Mouse (Mus musculus): ENCODE measurements around the gene Trpm1. TPM values are rescaled to one million over a fixed set of nuclear protein-coding genes. Genes with fewer than 3 reads are reported as not detected.
A peak's percentile ranks its signal among the peaks of the same experiment; 100 is the strongest.

The Trpm1 gene
- polyA plus RNA-seq, 1 experiment, result not detected

DNA sequence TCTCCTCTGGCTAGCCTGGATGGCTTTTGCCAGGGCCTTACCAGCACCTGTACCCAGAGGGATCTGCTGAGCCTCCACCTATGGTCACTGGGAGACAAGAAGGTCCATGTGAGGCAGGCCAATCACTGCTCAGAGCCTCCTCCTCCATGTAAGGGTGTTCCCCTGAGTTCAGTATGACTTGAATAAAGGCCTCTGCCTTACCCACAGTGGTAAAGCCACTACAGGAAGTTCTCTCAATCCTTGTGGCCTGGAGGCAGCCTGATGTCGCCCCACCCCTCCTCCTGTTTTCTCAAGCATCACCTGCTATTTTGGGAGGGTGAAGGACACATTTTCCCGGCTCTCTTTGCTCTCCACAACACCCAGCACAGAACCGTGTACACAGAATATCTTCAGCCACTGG is 42.5 kb downstream of the Trpm1 start:
- no peak overlapping the region for H3K4me3 ChIP-seq (ENCODE audit: insufficient read depth, low read length)
- TF ChIP-seq POLR2A (IDR thresholded peaks at IDR 0.05; ENCODE audit: borderline replicate concordance, low read depth, low read length) (no peak), CTCF (IDR thresholded peaks at IDR 0.05; ENCODE audit: low read depth, low read length) (no peak)
- peaks cover 14% of the 10 kb centered on the region for H3K4me1 ChIP-seq (ENCODE audit: control insufficient read depth, insufficient read depth, low read length)
- H3K27ac ChIP-seq (ENCODE audit: insufficient read depth, low read depth, low read length), result no peak overlapping the region

DNA sequence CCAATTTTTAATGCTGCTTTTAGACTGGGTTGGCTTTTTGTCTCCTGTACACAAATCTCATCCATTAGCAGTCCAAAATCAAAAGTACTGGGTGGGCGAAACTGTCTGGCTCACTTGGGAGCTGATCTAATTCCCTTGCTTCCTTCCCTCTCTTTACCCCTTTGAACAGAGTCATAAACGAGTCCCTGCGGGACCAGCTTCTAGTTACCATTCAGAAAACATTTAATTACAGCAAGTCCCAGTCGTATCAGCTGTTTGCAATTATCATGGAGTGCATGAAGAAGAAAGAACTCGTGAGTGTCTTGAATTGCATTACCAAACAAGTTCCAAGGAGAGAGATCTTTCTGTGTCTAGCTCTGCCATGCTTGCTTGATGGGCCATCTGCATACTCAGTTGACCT is 55.1 kb downstream of the Trpm1 start:
- H3K4me1 ChIP-seq (ENCODE audit: control insufficient read depth, insufficient read depth, low read length), result peaks cover 7% of the 10 kb centered on the region
- H3K4me3 ChIP-seq (ENCODE audit: insufficient read depth, low read length), result no peak overlapping the region
- TF ChIP-seq POLR2A (IDR thresholded peaks at IDR 0.05; ENCODE audit: borderline replicate concordance, low read depth, low read length), result no peak
- no peak for TF ChIP-seq CTCF (IDR thresholded peaks at IDR 0.05; ENCODE audit: low read depth, low read length)
- no peak overlapping the region for H3K27ac ChIP-seq (ENCODE audit: insufficient read depth, low read depth, low read length)

DNA sequence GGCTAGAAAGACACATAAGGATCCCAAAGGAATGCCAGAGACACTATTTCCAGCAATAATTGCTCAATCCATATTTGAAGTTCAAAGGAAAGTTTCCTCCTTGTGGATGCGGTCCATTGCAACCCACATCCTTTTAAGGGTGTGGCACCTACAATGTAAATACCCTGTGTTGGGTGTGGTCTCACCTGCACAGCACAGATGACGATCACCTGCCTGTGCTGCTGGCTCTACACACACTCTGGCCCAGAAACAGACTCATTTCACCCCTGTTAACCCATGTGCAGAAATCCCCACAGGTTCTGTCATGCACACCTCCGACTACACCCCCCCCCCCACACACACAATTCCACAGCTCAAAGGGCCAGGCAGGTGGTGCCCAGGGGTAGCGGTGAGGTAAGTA is 59.2 kb downstream of the Trpm1 start:
- no peak overlapping the region for H3K27ac ChIP-seq (ENCODE audit: insufficient read depth, low read depth, low read length)
- peaks cover 17% of the 10 kb centered on the region for H3K4me1 ChIP-seq (ENCODE audit: control insufficient read depth, insufficient read depth, low read length)
- H3K4me3 ChIP-seq (ENCODE audit: insufficient read depth, low read length), result no peak overlapping the region
- TF ChIP-seq CTCF (IDR thresholded peaks at IDR 0.05; ENCODE audit: low read depth, low read length), result no peak
- no peak for TF ChIP-seq POLR2A (IDR thresholded peaks at IDR 0.05; ENCODE audit: borderline replicate concordance, low read depth, low read length)

DNA sequence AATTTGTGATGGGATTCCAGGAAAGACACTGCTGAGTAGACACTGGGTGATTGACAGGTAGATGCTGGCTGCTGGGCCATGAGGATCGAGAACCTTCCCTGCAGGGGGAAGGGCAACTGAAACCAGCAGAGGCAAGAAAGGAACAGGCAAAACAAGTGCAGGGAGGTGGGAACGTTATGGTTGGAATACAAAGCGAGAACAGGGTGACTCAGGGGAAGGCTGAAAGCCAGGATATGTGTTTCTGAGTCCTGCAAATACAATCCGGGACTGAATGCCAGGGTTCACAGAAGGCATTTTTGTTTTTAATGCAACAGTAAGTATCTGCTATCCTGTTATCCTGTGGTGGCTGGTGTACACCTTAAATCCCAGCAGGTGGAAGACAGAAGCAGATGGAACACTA is 60.4 kb downstream of the Trpm1 start:
- TF ChIP-seq CTCF (IDR thresholded peaks at IDR 0.05; ENCODE audit: low read depth, low read length) (no peak), POLR2A (IDR thresholded peaks at IDR 0.05; ENCODE audit: borderline replicate concordance, low read depth, low read length) (no peak)
- H3K4me3 ChIP-seq (ENCODE audit: insufficient read depth, low read length), result no peak overlapping the region
- no peak overlapping the region for H3K27ac ChIP-seq (ENCODE audit: insufficient read depth, low read depth, low read length)
- peaks cover 21% of the 10 kb centered on the region for H3K4me1 ChIP-seq (ENCODE audit: control insufficient read depth, insufficient read depth, low read length)

DNA sequence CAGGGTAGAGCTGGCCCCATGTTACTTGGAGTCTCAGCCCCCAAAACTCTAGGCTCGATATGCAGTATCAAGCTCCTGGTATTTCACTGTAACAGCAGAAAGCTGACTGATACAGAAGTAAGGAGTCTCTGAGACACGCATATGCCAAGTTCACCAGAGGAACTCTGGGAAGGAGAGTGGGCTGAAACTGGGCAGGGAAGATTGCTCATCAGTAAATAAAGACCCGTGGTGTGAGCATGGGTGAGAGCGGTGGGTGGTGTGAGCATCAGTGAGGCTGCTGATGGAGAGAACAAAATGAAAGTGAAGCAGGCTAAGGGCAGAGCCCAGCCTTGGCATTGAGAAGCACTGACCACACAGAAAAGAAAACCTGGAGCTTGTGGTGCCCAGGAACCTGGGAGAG is 62.0 kb downstream of the Trpm1 start:
- TF ChIP-seq POLR2A (IDR thresholded peaks at IDR 0.05; ENCODE audit: borderline replicate concordance, low read depth, low read length) (no peak), CTCF (IDR thresholded peaks at IDR 0.05; ENCODE audit: low read depth, low read length) (no peak)
- H3K27ac ChIP-seq (ENCODE audit: insufficient read depth, low read depth, low read length), result no peak overlapping the region

DNA sequence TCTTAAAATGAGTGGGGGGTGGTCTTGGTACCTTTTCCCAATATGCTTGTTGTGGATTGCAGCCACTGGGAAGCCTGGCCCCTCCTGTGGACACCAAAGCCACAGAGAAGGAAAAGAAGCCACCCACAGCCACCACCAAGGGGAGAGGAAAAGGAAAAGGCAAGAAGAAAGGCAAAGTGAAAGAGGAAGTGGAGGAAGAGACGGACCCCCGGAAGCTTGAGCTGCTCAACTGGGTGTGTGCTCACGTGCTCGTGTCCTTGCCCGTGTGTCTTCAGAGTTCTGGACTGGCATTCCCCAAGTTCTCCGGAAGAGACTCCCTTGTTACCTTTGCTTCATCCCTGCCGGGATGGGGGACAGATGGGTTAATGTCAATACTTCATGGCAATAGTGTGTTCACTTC is 63.8 kb downstream of the Trpm1 start:
- TF ChIP-seq CTCF (IDR thresholded peaks at IDR 0.05; ENCODE audit: low read depth, low read length) (no peak), POLR2A (IDR thresholded peaks at IDR 0.05; ENCODE audit: borderline replicate concordance, low read depth, low read length) (no peak)
- Histone ChIP-seq H3K4me1 (ENCODE audit: control insufficient read depth, insufficient read depth, low read length) (peaks cover 17% of the 10 kb centered on the region), H3K27ac (ENCODE audit: insufficient read depth, low read depth, low read length) (peak overlapping the region; percentile 28; the same call in 1 of the 2 replicates), H3K4me3 (ENCODE audit: insufficient read depth, low read length) (no peak overlapping the region)

More for the DNA sequence above, 62.0 kb downstream of the Trpm1 start:
- Histone ChIP-seq H3K4me1 (ENCODE audit: control insufficient read depth, insufficient read depth, low read length) (peaks cover 21% of the 10 kb centered on the region), H3K4me3 (ENCODE audit: insufficient read depth, low read length) (no peak overlapping the region)

DNA sequence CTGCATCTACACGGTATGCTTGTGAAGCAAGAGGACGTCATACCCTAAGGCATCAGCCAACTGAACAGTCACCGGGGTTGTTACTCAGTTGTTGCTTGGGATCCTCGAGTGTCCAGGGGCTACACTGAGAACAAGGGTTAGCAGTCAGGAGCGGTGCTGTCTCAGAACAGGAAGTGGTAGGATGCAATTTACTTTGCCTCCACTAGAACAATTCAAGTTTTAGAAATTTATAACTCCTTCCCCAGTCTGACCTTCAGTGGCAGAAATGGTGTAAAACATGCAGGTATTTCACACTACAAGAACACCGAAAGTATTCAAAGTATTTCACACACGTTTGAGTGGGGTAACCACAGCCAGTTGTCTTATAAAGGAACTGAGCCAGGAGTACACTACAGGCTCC is 66.1 kb downstream of the Trpm1 start:
- TF ChIP-seq POLR2A (IDR thresholded peaks at IDR 0.05; ENCODE audit: borderline replicate concordance, low read depth, low read length), result no peak
- no peak for TF ChIP-seq CTCF (IDR thresholded peaks at IDR 0.05; ENCODE audit: low read depth, low read length)

DNA sequence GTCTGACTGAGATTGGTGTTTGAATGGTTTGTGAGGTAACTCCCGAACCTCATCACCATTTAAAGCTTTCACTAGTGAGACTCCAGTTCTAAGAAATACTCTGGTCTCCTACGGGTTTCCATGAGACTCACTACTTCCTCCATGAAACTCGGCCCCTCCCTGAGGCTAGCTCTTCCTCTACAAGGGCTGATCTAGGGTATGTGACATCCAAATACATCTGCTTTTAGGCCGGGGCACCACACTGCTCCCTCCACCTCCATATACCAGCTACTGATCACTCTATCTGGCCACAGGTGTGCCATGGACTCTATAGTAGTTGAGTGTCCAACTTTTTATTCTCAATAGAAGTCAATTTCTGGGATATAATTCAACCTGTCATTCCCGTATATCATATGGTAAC is 69.6 kb downstream of the Trpm1 start:
- Histone ChIP-seq H3K27ac (ENCODE audit: insufficient read depth, low read depth, low read length) (no peak overlapping the region), H3K4me1 (ENCODE audit: control insufficient read depth, insufficient read depth, low read length) (peaks cover 25% of the 10 kb centered on the region), H3K4me3 (ENCODE audit: insufficient read depth, low read length) (no peak overlapping the region)
- no peak for TF ChIP-seq POLR2A (IDR thresholded peaks at IDR 0.05; ENCODE audit: borderline replicate concordance, low read depth, low read length)
- TF ChIP-seq CTCF (IDR thresholded peaks at IDR 0.05; ENCODE audit: low read depth, low read length), result no peak

More for the DNA sequence above, 66.1 kb downstream of the Trpm1 start:
- H3K4me1 ChIP-seq (ENCODE audit: control insufficient read depth, insufficient read depth, low read length), result peaks cover 23% of the 10 kb centered on the region
- no peak overlapping the region for H3K27ac ChIP-seq (ENCODE audit: insufficient read depth, low read depth, low read length)
- H3K4me3 ChIP-seq (ENCODE audit: insufficient read depth, low read length), result no peak overlapping the region

DNA sequence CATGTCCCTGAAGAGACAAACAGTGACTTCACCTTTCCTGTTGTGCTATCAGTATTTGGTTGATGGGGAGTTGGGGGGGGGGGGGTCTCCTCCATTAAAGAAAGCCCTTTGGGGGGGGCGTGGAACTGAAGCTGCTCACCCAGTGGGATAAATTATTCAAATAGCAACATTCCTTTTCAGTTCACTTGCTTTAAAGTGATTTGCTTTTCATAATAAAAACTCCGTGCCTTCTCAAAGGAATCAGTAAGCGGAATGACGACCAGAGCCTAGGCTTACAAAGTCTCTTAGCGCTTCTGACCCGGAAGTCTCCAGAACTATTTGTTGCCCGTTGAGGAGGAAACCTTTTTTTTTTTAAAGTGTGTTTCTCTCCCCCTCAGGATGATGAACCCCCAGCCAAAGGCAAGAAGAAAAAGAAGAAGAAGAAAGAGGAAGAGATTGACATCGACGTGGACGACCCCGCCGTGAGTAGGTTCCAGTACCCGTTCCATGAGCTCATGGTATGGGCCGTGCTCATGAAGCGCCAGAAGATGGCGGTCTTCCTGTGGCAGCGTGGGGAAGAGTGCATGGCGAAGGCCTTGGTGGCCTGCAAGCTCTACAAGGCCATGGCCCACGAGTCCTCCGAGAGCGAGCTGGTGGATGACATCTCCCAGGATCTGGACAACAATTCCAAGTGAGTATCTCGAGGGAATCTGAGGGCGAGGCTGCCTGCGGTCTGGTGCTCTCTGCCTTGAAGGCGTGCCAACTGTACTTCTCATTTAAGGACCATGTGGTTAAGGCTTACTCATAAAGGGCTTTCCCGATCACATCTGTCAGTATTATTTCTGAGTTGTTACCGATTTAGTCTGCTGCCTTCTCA is 72.9 kb downstream of the Trpm1 start:
- Histone ChIP-seq H3K4me1 (ENCODE audit: control insufficient read depth, insufficient read depth, low read length) (peaks cover 26% of the 10 kb centered on the region), H3K27ac (ENCODE audit: insufficient read depth, low read depth, low read length) (peak overlapping the region; percentile 15)
- TF ChIP-seq POLR2A (IDR thresholded peaks at IDR 0.05; ENCODE audit: borderline replicate concordance, low read depth, low read length) (no peak), CTCF (IDR thresholded peaks at IDR 0.05; ENCODE audit: low read depth, low read length) (peak; percentile 15; the same call in 1 of the 2 replicates)

DNA sequence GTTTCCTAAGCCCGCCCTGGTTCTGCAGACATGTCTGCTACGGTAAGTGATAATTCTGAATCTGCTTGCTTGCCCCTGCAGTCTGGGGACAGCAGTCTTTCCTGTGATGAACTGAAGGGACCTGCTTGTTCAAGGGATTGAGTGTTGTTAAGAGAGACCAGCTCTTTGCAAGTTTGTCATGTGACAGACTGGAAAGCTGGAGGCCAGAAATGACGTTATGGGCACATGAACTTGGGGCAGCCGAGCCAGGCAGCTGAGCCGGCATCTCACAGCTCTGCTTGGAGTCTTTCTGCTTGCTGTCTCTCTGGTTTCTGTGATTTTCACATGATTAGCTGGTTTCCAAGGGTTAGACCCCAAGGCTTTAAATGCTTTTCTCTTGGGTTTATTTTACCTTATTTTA is 74.0 kb downstream of the Trpm1 start:
- Histone ChIP-seq H3K27ac (ENCODE audit: insufficient read depth, low read depth, low read length) (peak overlapping the region; percentile 82), H3K4me1 (ENCODE audit: control insufficient read depth, insufficient read depth, low read length) (peaks cover 26% of the 10 kb centered on the region), H3K4me3 (ENCODE audit: insufficient read depth, low read length) (no peak overlapping the region)
- TF ChIP-seq POLR2A (IDR thresholded peaks at IDR 0.05; ENCODE audit: borderline replicate concordance, low read depth, low read length) (no peak), CTCF (IDR thresholded peaks at IDR 0.05; ENCODE audit: low read depth, low read length) (no peak)

More for the DNA sequence above, 72.9 kb downstream of the Trpm1 start:
- no peak overlapping the region for H3K4me3 ChIP-seq (ENCODE audit: insufficient read depth, low read length)

Data from bone marrow macrophage, adult 2 months (primary cell).